Mouse (Mus musculus) E14TG2a.4 (cell line): ENCODE results near the gene Dcaf11.
A peak's percentile ranks its signal among the peaks of the same experiment; 100 is the strongest.

Source experiments
- H3K27me3 ChIP-seq: 2 replicates; pipeline ENCODE4 v1.6.1; 2014; ENCODE audit warnings: low read length, control low read depth; ENCODE audit not compliant: insufficient read depth
- H3K36me3 ChIP-seq: 2 replicates; pipeline ENCODE4 v1.6.1; 2014; ENCODE audit warnings: low read length, control low read depth; ENCODE audit not compliant: insufficient read depth
- H3K4me1 ChIP-seq: replicated peaks from 2 replicates; pipeline ENCODE4 v1.6.1; 2014; ENCODE audit warnings: low read depth, low read length, control low read depth
- H3K4me3 ChIP-seq: replicated peaks from 2 replicates; pipeline ENCODE4 v1.5.1; 2014; ENCODE audit warnings: mild to moderate bottlenecking, low read length
- H3K9me3 ChIP-seq: 2 replicates; pipeline ENCODE4 v1.6.1; 2014; ENCODE audit warnings: low read length, control low read depth
- CTCF ChIP-seq: conservative IDR thresholded peaks from 2 replicates; pipeline ENCODE4 v1.5.1; 2014; ENCODE audit warnings: low read length
- NANOG ChIP-seq: IDR thresholded peaks from 2 replicates; pipeline ENCODE4 v1.6.1; 2014; ENCODE audit warnings: borderline replicate concordance, low read length, mixed read lengths
- POU5F1 ChIP-seq: IDR thresholded peaks from 2 replicates; pipeline ENCODE4 v1.6.1; 2014; ENCODE audit warnings: low read length, borderline replicate concordance

Dcaf11 gene

DNA sequence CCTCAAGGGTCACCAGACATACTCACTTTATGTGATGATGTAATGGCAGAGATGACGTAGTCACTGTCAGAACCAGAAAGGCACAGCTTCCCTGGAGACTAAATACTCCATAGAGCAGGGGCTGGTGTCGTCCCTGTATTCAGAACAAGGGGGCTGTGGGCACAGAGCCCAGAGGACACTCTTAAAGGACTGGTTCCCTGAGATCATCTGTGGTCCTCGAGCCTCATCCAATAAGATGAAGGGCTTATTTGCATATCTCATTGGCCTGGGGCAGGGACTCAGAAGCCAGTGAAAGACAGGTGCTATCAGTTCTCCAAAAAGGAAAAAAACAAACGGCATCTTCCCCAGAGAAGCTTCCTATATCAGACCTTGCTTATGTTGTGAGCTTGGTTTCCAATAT is 35.7 kb upstream of the Dcaf11 start:
- no peak for TF ChIP-seq POU5F1
- TF ChIP-seq CTCF = no peak
- TF ChIP-seq NANOG = no peak
- H3K4me3 ChIP-seq = no peak overlapping the region
- H3K9me3 ChIP-seq = no peaks in the 10 kb centered on the region
- peaks cover 12% of the 10 kb centered on the region for H3K4me1 ChIP-seq
- H3K27me3 ChIP-seq = peaks cover 63% of the 10 kb centered on the region
- no peaks in the 10 kb centered on the region for H3K36me3 ChIP-seq

DNA sequence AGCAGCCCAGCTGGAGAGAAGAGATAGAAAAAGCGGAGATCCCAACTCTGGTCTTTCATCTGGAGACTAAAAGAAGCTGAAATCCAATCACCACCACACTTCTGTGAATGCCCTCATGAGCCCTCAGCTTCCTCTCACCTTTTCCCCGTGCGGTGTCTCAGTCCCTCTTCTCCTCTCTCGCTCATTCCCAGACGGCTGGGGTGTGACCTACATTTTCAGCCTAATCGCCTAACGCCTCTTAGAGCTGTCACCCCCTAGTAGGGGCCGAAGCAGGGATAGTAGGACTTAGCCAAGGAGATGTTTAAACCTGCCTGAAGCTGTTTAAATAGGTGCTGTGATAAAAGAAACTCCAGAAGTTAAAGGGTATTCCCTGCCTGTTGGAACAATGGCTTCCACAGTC is 35.0 kb upstream of the Dcaf11 start, which contains the start of gene Nrl:
TSS of gene Nrl (minus strand) at position 197 of the 400 bp plus-strand sequence.
- H3K9me3 ChIP-seq = no peaks in the 10 kb centered on the region
- peaks cover 12% of the 10 kb centered on the region for H3K4me1 ChIP-seq
- H3K36me3 ChIP-seq = no peaks in the 10 kb centered on the region
- H3K27me3 ChIP-seq = peaks cover 60% of the 10 kb centered on the region
- H3K4me3 ChIP-seq = no peak within 1 kb of the TSS
- no peak for TF ChIP-seq POU5F1
- TF ChIP-seq CTCF = no peak
- TF ChIP-seq NANOG = no peak

DNA sequence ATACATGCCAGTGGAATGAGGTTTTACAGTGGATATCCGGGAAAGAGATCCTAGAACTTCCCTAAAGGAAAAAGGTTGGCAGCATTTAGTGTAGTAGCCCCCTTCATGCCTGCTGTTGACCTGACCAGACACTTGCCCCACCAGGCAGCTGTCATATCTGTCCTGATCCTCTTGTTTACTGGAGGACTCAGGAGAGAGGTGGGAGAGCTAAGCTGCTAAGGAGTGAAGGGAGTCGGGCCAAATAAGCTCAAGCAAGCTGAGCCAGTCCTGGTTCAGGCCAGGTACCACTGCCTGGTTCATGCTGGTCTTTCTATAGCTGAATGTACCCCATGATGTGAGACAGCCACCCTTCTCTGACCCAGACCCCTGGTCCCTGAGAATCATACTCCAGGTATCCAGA is 33.1 kb upstream of the Dcaf11 start:
- no peak overlapping the region for H3K4me3 ChIP-seq
- no peaks in the 10 kb centered on the region for H3K4me1 ChIP-seq
- TF ChIP-seq POU5F1 (no peak), CTCF (no peak), NANOG (no peak)
- no peaks in the 10 kb centered on the region for H3K36me3 ChIP-seq
- no peaks in the 10 kb centered on the region for H3K9me3 ChIP-seq
- H3K27me3 ChIP-seq = peaks cover 49% of the 10 kb centered on the region

DNA sequence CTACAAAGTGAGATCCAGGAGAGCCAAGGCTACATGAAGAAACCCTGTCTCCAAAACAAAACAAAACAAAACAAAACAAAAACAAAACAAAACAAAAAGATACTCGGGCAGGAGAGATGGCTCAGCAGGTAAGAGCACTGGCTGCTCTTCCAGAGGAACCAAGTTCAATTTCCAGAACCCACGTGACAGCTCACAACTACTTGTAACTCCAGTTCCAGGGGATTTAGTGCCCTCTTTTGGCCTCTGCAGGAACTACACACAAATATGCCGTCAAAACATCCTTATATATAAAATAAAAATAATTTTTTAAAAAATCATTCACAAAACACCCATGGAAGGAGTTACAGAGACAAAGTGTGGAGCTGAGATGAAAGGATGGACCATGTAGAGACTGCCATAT is 31.9 kb upstream of the Dcaf11 start:
- TF ChIP-seq CTCF = peak; percentile 58
- no peak for TF ChIP-seq NANOG
- no peak for TF ChIP-seq POU5F1
- H3K4me3 ChIP-seq = no peak overlapping the region
- no peaks in the 10 kb centered on the region for H3K36me3 ChIP-seq
- H3K27me3 ChIP-seq = peaks cover 36% of the 10 kb centered on the region
- no peaks in the 10 kb centered on the region for H3K9me3 ChIP-seq
- H3K4me1 ChIP-seq = no peaks in the 10 kb centered on the region

DNA sequence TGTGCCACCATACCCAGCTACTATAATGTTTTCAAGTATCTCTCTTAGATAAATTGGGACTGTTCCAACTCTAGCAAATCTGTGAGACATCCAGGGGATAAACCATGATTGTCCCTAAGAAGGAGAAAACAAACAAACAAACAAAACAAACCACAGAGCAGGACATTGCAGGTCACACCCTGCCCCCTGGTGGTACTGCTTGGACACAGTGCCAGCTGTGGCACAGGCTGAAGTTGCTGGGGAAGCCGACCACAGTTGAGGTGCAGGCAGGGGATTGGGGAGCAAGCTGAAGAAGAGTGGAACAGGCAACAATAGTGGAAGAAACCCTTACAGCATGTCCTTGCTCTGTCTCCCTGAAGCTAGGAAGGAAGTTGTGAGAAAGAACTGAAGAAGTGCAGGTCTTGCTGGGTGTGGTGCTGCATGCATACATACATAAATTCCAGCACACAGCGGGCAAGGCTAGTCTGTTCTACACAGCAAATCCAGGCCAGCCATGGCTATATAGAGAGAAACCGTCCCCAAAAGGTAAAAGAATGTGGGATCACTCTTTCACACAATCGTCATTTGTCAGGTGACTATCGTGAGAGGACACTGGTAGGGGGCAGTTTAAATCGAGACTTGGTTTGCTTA is 23.6 kb upstream of the Dcaf11 start:
- peaks cover 11% of the 10 kb centered on the region; the same call in 1 of the 2 replicates for H3K27me3 ChIP-seq
- TF ChIP-seq CTCF (peak; percentile 71), POU5F1 (no peak)

DNA sequence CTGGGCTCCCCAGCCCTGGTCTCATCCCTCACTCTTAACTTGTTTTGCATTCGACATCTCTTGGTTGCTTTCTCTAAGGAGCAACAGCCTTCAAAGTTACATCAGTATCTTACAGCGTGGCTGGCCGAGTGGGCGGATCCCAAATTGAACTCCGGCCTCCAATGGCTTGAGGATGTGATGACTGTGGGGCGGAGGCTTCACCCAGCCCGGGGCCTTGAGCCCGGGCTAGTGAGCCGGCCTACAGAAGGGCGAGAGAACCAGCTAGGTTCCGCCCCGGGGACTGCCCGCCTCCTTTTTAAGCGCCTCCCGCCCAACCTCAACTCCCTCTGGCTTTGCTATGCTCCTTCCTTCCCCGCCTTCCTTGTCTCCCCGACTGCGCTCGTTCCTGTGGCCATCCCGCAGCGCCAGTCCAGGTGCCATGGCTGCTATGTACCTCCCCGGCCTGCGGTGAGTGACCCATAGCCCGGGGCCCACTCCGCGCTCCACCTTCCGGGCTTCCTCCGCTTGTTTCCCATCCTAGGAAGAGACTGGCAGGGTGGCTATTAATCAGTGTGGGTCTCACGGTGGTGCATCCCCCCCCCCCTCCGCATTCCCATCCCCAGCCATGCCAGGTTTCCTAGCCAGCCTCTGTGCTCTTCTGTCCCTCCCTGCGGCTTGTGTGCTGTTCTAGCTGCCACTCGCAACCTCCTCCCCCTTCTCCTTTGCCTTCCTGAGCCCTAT is 19.6 kb upstream of the Dcaf11 start, which contains the start of gene Pck2:
TSS of gene Pck2 (plus strand) at position 200 of the 720 bp plus-strand sequence.
- Histone ChIP-seq H3K4me1 (peaks cover 58% of the 10 kb centered on the region), H3K36me3 (peaks cover 37% of the 10 kb centered on the region), H3K4me3 (peak within 1 kb of the TSS; percentile 83), H3K27me3 (peaks cover 11% of the 10 kb centered on the region; the same call in 1 of the 2 replicates), H3K9me3 (no peaks in the 10 kb centered on the region)
- TF ChIP-seq NANOG = no peak
- TF ChIP-seq POU5F1 = no peak
- TF ChIP-seq CTCF = no peak

More for the DNA sequence above, 23.6 kb upstream of the Dcaf11 start:
- H3K9me3 ChIP-seq = no peaks in the 10 kb centered on the region
- no peak overlapping the region for H3K4me3 ChIP-seq
- H3K36me3 ChIP-seq = no peaks in the 10 kb centered on the region
- peaks cover 37% of the 10 kb centered on the region for H3K4me1 ChIP-seq

DNA sequence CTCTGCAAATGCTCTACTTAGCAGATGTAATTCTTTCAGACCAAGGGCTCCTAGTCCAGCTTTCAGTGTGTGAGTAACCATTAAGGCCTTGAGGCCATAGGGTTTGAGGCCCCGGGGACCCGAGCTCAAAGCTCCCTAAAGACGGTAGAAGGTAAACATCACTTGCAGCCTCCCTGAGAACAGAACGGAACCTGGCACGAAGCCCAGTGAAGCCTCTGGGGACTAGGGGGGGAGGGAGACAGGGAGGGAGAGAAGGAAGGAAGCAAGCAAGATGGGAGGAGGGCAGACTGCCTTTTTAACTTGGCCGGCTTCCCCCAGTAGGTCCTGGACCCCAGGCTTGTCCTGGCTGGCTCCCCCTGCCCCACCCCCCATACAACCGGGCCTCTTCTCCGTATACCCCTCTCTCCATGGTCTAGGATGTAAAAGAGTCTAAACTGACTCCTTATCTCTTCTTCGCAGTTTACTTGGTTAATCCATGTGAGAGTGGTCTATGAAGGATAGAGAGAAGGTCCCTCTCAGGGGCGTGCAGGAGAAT is 19.0 kb upstream of the Dcaf11 start:
- Histone ChIP-seq H3K9me3 (no peaks in the 10 kb centered on the region), H3K4me3 (peak overlapping the region; percentile 83), H3K4me1 (peaks cover 58% of the 10 kb centered on the region), H3K27me3 (peaks cover 11% of the 10 kb centered on the region; the same call in 1 of the 2 replicates), H3K36me3 (peaks cover 43% of the 10 kb centered on the region)
- TF ChIP-seq CTCF = no peak
- TF ChIP-seq NANOG = no peak
- TF ChIP-seq POU5F1 = no peak

DNA sequence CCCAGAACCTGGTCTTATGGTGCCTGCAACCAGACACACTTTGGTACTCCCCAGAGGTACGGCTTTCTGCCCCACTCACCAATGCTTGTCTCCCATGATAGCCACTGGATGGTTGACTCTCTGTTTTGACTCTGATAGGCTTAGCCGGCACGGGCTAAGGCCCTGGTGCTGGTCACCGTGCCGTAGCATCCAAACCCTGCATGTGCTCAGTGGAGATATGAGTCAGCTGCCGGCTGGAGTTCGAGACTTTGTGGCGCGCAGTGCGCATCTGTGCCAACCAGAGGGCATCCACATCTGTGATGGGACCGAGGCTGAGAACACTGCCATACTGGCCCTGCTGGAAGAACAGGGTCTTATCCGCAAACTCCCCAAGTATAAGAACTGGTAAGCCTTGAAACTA is 17.5 kb upstream of the Dcaf11 start:
- no peak for TF ChIP-seq NANOG
- no peak for TF ChIP-seq POU5F1
- no peak for TF ChIP-seq CTCF
- Histone ChIP-seq H3K36me3 (peaks cover 54% of the 10 kb centered on the region), H3K9me3 (no peaks in the 10 kb centered on the region), H3K4me3 (no peak overlapping the region), H3K4me1 (peaks cover 44% of the 10 kb centered on the region), H3K27me3 (peaks cover 11% of the 10 kb centered on the region; the same call in 1 of the 2 replicates)
